Mouse (Mus musculus): ENCODE measurements around the gene Scamp3.

DNA sequence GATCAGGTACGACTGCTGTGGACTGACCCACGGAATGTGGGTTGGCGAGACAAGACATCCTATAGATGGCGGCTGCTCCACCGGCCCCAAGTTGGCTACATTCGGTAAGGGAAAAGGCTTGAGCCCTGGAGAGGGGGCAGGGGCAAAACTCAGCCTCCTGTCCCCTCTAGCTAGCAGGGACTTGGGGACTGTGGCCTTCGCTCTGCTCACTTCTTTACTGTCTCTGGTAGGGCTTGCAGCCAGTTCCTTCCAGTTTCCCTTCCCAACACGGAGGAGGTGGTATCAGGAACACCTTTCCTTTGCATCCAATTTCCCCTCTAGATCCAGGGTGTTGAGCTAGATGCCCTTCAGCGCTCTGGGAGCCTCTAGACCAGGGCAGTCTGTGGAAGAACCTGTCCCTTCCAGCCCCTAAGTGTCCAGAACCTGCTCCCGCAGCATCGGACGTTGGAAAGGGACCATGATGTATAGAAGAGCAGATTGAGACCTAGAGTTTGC, 48.1 kb downstream of the Scamp3 start:
- no peak for TF ChIP-seq TAL1 (IDR thresholded peaks at IDR 0.05; ENCODE audit: low read length)
- no peak for TF ChIP-seq GATA1 (IDR thresholded peaks at IDR 0.05; ENCODE audit: low read length)

Data from erythroblast, embryonic 14.5 days (primary cell).